Mouse (Mus musculus) testis, postnatal 10 days (tissue): ENCODE results near the gene Col5a3.

Experiments
- DNase-seq: peaks from one replicate; pipeline ENCODE4 v3.0.0; 2021; ENCODE audit warnings: low spot score

The Col5a3 gene

GRCm38 (mm10) chr9:20747682-20748081 lies 67.2 kb downstream of the Col5a3 start:
- DNase-seq = no peak

DNA sequence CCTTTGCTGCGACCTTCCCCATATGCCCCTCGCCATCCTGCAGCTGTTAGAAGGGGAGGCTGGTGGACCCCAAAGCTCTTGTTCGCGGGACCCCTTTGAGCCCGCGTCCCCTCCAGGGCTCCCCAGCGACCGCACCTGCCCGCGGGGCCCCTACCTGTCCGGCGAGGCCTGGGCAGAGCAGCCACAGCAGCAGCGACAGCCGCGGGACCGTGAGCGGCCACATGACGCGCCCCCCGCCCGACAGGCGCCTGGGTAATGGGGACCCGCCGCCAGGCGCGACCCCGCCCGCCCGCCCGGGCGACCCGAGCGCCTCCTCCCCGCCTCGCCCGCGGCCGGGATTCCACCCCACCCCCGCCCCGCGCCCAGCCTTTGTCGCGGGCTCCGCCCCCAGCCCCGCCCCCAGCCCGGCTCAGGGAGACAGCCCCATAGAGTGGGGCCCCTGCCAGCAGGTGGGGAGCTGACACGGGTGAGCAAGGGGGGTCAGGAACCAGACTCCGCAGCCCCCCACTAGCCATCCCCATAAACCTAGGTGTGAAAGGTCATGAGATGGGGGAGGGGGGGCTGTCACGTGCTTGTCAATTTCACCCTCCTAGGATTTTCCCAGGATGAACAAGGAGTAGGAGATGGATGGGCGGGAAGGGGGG lies 68.7 kb downstream of the Col5a3 start, which contains the start of gene Olfm2:
TSS of gene Olfm2 (minus strand) at position 333 of the 644 bp plus-strand sequence.
- no peak for DNase-seq

DNA sequence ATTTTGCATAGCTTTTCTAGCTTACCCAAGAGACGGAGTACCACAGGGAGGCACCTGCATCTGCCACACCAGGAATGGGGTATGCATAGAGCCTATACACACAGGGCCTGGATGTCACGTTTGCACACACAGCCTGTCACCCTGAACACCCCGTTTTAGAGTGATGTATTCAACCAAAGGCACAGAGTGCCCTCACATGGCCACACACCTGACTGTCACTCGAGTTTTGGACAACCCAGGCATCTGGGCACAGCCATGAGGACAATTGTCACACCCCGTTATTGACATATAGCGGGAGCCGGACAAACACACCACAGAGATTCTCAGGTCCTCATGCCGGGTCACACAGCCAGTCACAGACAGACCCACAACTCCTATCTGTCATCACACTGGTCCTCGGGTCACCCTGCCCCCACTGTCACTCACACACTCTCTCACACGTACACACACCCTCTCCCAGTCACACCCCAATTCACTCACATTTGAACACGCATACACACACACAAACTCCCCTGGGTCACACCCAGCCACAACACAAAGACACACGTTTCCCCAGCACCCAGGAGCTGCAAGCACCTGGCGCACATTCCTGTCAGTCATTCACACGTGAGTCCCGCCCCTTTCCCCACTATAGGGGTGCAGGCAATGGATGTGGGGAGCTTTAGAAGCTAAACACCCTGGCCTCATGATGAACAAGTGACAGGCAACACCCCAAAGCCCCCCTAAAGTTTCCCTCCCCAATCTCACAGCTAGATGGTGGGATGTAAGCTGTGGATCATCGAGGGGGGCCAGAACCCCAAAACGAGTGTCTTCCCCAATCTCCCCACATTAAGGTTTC lies 69.5 kb downstream of the Col5a3 start:
- no peak for DNase-seq

GRCm38 (mm10) chr9:20743946-20744738 lies 70.7 kb downstream of the Col5a3 start:
- peak; percentile 64 for DNase-seq

DNA sequence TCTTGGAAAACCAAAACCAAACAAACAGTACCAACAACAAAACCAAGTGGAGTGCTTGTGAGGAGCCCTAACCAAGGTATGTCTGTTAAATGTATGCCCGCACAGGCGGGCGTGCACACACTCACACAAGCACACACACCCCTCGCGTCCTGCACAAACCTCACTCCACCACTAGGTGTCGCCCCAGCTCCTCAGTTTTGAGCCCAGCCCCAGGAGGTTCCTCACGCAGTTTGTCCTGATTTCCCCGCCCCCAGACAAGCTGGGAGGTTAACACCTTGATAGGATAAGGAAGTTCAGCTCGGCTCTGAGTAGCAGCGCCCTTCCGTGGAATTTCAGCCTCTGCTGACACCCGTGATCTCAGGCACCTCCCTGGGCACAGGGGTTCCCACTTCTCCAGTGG lies 74.5 kb downstream of the Col5a3 start:
- peak; percentile 92 for DNase-seq

GRCm38 (mm10) chr9:20738251-20738999 lies 76.4 kb downstream of the Col5a3 start:
- no peak for DNase-seq

- no peak for DNase-seq
These were observed 77.6 kb downstream of the Col5a3 start for GRCm38 (mm10) chr9:20737227-20737626.

GRCm38 (mm10) chr9:20734692-20735091 lies 80.2 kb downstream of the Col5a3 start:
- DNase-seq = no peak

DNA sequence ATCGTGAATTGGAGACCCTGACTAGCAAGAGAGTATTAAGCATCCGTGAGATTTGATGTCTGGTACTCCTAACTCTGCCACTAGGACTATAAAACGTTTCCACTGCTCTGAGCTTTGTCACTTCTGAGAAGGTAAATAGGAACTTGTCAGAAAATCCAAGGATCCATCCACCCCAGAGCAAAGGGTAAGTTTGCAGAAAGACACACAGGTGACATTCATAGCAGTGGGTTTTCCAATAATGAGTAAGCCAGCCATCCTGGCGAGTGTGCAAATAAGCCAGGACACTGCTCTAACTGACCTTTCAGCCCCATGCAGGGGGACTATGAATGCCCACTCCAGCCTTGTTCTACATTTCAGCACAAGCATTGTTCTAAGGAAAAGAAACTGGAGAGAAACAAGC lies 83.1 kb downstream of the Col5a3 start:
- DNase-seq = no peak

DNA sequence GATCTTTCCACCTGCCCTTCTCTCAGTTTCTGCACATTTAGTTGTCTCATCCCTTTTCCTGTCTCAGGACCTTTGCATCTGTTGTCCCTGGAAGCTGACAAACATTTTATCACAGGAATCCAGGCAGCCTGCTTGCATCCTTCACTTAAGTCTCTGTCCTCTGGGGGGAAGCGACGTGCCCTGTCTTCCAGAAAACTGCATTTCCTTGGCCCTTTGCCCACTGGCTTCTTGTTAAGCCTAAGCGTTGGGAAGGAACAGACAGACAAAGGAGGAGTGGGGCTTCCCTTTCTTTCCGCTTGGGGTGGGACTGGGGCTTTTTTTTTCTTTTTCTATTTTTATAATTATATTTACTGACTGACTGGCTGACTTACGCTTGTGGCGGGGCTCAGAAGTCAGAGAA lies 85.4 kb downstream of the Col5a3 start:
- DNase-seq = peak; percentile 56

GRCm38 (mm10) chr9:20727601-20728113 lies 87.2 kb downstream of the Col5a3 start:
- peak; percentile 75 for DNase-seq

- no peak for DNase-seq
These were observed 87.8 kb downstream of the Col5a3 start for GRCm38 (mm10) chr9:20726859-20727600.

GRCm38 (mm10) chr9:20726134-20726858 lies 88.6 kb downstream of the Col5a3 start:
- DNase-seq = peak; percentile 45

- DNase-seq = no peak
These were observed 93.3 kb downstream of the Col5a3 start for GRCm38 (mm10) chr9:20721582-20721981.
